In the genomic region with DNA sequence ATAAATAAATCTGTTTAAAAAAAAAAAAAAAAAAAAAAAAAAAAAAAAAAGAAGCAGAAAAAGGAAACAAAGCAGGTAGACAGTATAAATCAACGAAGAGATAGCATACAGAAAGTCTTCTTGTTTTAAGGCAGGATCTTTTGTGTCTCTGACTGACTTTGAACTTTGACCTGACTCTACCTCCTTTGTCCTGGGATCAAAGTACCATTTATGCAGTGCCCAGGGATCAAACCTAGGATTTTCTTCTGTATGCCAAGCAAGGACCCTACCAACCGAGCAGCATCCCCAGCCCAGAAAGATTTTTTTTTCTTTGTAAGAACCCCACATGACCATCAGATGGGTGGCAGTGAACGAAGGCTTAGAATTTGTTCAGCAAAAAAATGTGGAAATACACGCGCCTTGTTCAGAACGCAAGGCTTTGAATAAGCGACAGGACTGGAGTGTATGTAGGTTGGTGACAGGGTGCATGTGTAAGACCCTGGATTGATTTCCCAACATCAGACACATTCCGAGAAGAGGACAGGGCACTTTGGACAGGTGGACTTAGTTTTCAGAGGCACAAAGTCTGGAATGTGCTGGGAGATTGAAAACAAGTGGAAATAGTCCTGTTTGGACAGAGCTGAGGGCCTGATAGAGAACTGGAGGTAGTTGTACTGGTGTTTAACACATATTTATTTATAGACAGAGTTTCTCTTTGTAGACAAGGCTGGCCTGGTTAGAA, we compare ENCODE assay signal across 10 mouse cellular contexts. TPM values are rescaled to one million over a fixed set of nuclear protein-coding genes. Genes with fewer than 3 reads are reported as not detected.
DNase-seq lines count a peak whose midpoint lies in the region; ATAC-seq and TF ChIP-seq lines count a peak whose summit lies in the region.
"Had no signal": no experiment of that assay in that cellular context is flagged by ENCODE, and none has a peak within 500 bp of the region (broad histone marks: within the 10 kb centered on the region; RNA-seq: fewer than 3 reads in every experiment).

No protein-coding gene starts in this region.

- 87% methylated on average over 8 of the region's 8 CpGs for WGBS in heart, embryonic 16.5 days
- 76% methylated on average over 8 of the region's 8 CpGs for WGBS in neural tube, embryonic 11.5 days
- 81% methylated on average over 8 of the region's 8 CpGs for WGBS in limb, embryonic 15.5 days
- 84% methylated on average over 8 of the region's 8 CpGs for WGBS in small intestine, adult 2 months

- no peak for TF ChIP-seq CTCF in small intestine, adult 2 months (IDR thresholded peaks at IDR 0.05; ENCODE audit: extremely low read depth, insufficient read length, insufficient replicate concordance, low read depth, low read length)

- no peak for ATAC-seq in heart, embryonic 16.5 days (replicated peaks; ENCODE audit: extremely low read depth, insufficient read depth, low FRiP score)
- ATAC-seq in neural tube, embryonic 11.5 days (ENCODE audit: insufficient read depth, low FRiP score, low TSS enrichment): no peak
- no peak for ATAC-seq in limb, embryonic 15.5 days (ENCODE audit: insufficient number of reproducible peaks, low FRiP score, low TSS enrichment, low read depth)

- H3K27me3 ChIP-seq in heart, embryonic 16.5 days (ENCODE audit: control insufficient read depth, insufficient read depth, low read length): no peaks in the 10 kb centered on the region
- H3K27me3 ChIP-seq in neural tube, embryonic 11.5 days (ENCODE audit: control insufficient read depth, insufficient read depth, low read length): no peaks in the 10 kb centered on the region
- no peaks in the 10 kb centered on the region for H3K27me3 ChIP-seq in limb, embryonic 15.5 days
- no peaks in the 10 kb centered on the region for H3K27me3 ChIP-seq in small intestine, adult 2 months (ENCODE audit: control insufficient read depth, insufficient read depth, low read length)

- intact Hi-C loops in heart, postnatal 14 days (cut with DNase I): no loop called here

- no peak overlapping the region for H3K4me2 ChIP-seq in heart, embryonic 16.5 days (ENCODE audit: low read depth, low read length)
- H3K4me2 ChIP-seq in neural tube, embryonic 11.5 days (ENCODE audit: low read depth): peak overlapping the region; percentile 82; the same call in 1 of the 2 replicates
- no peak overlapping the region for H3K4me2 ChIP-seq in limb, embryonic 15.5 days

- no peak for TF ChIP-seq POLR2A in small intestine, adult 2 months (IDR thresholded peaks at IDR 0.05; ENCODE audit: low read depth, low read length)

- no peak for DNase-seq in heart, postnatal 14 days
- no peak for DNase-seq in neural tube, embryonic 11.5 days (ENCODE audit: low spot score)
- no peak for DNase-seq in neural tube, embryonic 10.5 days (ENCODE audit: extremely low spot score, low spot score)
- DNase-seq in right cerebral cortex, postnatal 14 days: no peak
- DNase-seq in retina, postnatal 1 day: no peak
- DNase-seq: embryo, embryonic 11 days; thymus, adult 2 months had no signal

- H3K9me3 ChIP-seq in heart, embryonic 16.5 days (replicated peaks; ENCODE audit: control insufficient read depth, low read length): no peaks in the 10 kb centered on the region
- no peaks in the 10 kb centered on the region for H3K9me3 ChIP-seq in neural tube, embryonic 11.5 days (ENCODE audit: control insufficient read depth, low read length)
- no peaks in the 10 kb centered on the region for H3K9me3 ChIP-seq in limb, embryonic 15.5 days

- H3K9ac ChIP-seq in heart, embryonic 16.5 days (ENCODE audit: low read length): no peak overlapping the region
- no peak overlapping the region; the same call in 1 of the 2 replicates for H3K9ac ChIP-seq in neural tube, embryonic 11.5 days (ENCODE audit: low read length)
- H3K9ac ChIP-seq in limb, embryonic 15.5 days: no peak overlapping the region

- H3K4me1 ChIP-seq in heart, embryonic 16.5 days (ENCODE audit: control insufficient read depth, insufficient read depth, low read length): peaks cover 16% of the 10 kb centered on the region
- peaks cover 10% of the 10 kb centered on the region; the same call in 1 of the 2 replicates for H3K4me1 ChIP-seq in neural tube, embryonic 11.5 days (ENCODE audit: control insufficient read depth, insufficient read depth, low read length)
- H3K4me1 ChIP-seq in limb, embryonic 15.5 days: peaks cover 13% of the 10 kb centered on the region
- H3K4me1 ChIP-seq in small intestine, adult 2 months (ENCODE audit: control insufficient read depth, insufficient read depth, insufficient read length, low read length): peaks cover 21% of the 10 kb centered on the region; the same call in 1 of the 2 replicates

- H3K4me3 ChIP-seq in heart, embryonic 16.5 days (ENCODE audit: low read length): no peak overlapping the region
- H3K4me3 ChIP-seq in neural tube, embryonic 11.5 days (ENCODE audit: low read depth, low read length): no peak overlapping the region
- H3K4me3 ChIP-seq in limb, embryonic 15.5 days: no peak overlapping the region
- H3K4me3 ChIP-seq in small intestine, adult 2 months (ENCODE audit: low read depth, low read length): no peak overlapping the region

- no peaks in the 10 kb centered on the region for H3K36me3 ChIP-seq in heart, embryonic 16.5 days (ENCODE audit: control insufficient read depth, insufficient read depth)
- no peaks in the 10 kb centered on the region for H3K36me3 ChIP-seq in neural tube, embryonic 11.5 days (ENCODE audit: control insufficient read depth, insufficient read depth, low read length)
- no peaks in the 10 kb centered on the region for H3K36me3 ChIP-seq in limb, embryonic 15.5 days
- peaks cover 13% of the 10 kb centered on the region for H3K36me3 ChIP-seq in small intestine, adult 2 months (ENCODE audit: control insufficient read depth, insufficient read depth, low read length)

- peak overlapping the region; percentile 80 for H3K27ac ChIP-seq in heart, embryonic 16.5 days (ENCODE audit: low read length)
- H3K27ac ChIP-seq in neural tube, embryonic 11.5 days (ENCODE audit: low read depth, low read length): 0 out of 2 replicates have a peak overlapping the region, but pooled peaks have one; percentile 7
- H3K27ac ChIP-seq in limb, embryonic 15.5 days: peak overlapping the region; percentile 6; the same call in 1 of the 2 replicates
- peak overlapping the region; percentile 94 for H3K27ac ChIP-seq in small intestine, adult 2 months (ENCODE audit: insufficient read depth, low read depth, low read length)

RNA-seq across cellular contexts. Expression of gene Pim1, which starts 2.1 kb away (rescaled TPM):
- 14.4 and 15.7 TPM in 2 replicates for polyA plus RNA-seq in heart, embryonic 16.5 days (2015; fragmentation: Nextera tagmentation; extraction: Ambion mirVana)
- 10 to 100 TPM; 30.8 to 33.7 TPM for total RNA-seq in heart, postnatal 14 days (2021)
- 23.1 and 24.3 TPM in 2 replicates for polyA plus RNA-seq in neural tube, embryonic 11.5 days (2014; fragmentation: Nextera tagmentation; extraction: Ambion mirVana)
- polyA plus RNA-seq in limb, embryonic 15.5 days (2015; fragmentation: Nextera tagmentation; extraction: Ambion mirVana): 20.0 and 21.6 TPM in 2 replicates
- polyA plus RNA-seq in small intestine, adult 2 months (2012; rRNA removed): 38.9 and 160 TPM in 2 replicates

Comparison
In these comparisons a context has a peak if more than half of its experiments do, and no peak if none do; other contexts are left out.
1. H3K27ac ChIP-seq: peak in every context shown above with its lines; median percentile 94 in small intestine, adult 2 months; 80 in heart, embryonic 16.5 days; 7 in neural tube, embryonic 11.5 days; 6 in limb, embryonic 15.5 days.